Mouse (Mus musculus) stomach, postnatal 0 days (tissue): ENCODE results near the gene Ccdc159. TPM values are rescaled to one million over a fixed set of nuclear protein-coding genes. Genes with fewer than 3 reads are reported as not detected.

Experiments used
- ATAC-seq: fragments of 200-750 bp; cut with Nextera tagmentation; 2 replicates; pipeline ENCODE4 v1.8.0; 2017; ENCODE audit not compliant: low FRiP score, low TSS enrichment
- DNase-seq: peaks from one replicate; pipeline ENCODE4 v3.0.0-alpha.2; 2016; ENCODE audit warnings: low spot score
- H3K27ac ChIP-seq: fragments of 300-500 bp; sonication (generic); replicated peaks from 2 replicates; pipeline ENCODE4 v1.5.1; 2014; ENCODE audit warnings: mild to moderate bottlenecking, control low read depth
- H3K27me3 ChIP-seq: fragments of 300-500 bp; sonication (generic); 2 replicates; pipeline ENCODE4 v1.6.1; 2014; ENCODE audit warnings: low read length; ENCODE audit not compliant: control insufficient read depth, insufficient read depth
- H3K36me3 ChIP-seq: fragments of 300-500 bp; sonication (generic); 2 replicates; pipeline ENCODE4 v1.6.1; 2014; ENCODE audit warnings: low read length, mixed read lengths; ENCODE audit not compliant: control insufficient read depth, insufficient read depth
- H3K4me1 ChIP-seq: fragments of 300-500 bp; sonication (generic); replicated peaks from 2 replicates; pipeline ENCODE4 v1.6.1; 2014; ENCODE audit warnings: antibody characterized with exemption; ENCODE audit not compliant: control insufficient read depth, insufficient read depth
- H3K4me2 ChIP-seq: fragments of 300-500 bp; sonication (generic); replicated peaks from 2 replicates; pipeline ENCODE4 v1.6.1; 2014; ENCODE audit warnings: low read depth, mild to moderate bottlenecking, control low read depth, moderate library complexity
- H3K4me3 ChIP-seq: fragments of 300-500 bp; sonication (generic); 2 replicates; pipeline ENCODE4 v1.5.1; 2014; ENCODE audit warnings: low read depth, low read length, control low read depth
- H3K9ac ChIP-seq: fragments of 300-500 bp; sonication (generic); 2 replicates; pipeline ENCODE4 v1.6.1; 2014; ENCODE audit warnings: mild to moderate bottlenecking, low read length, control low read depth, mixed read lengths
- H3K9me3 ChIP-seq: fragments of 300-500 bp; sonication (generic); 2 replicates; pipeline ENCODE4 v1.6.1; 2016; ENCODE audit warnings: low read length; ENCODE audit not compliant: control insufficient read depth
- CTCF ChIP-seq: IDR thresholded peaks from 2 replicates; pipeline ENCODE4 v1.5.1; 2016; ENCODE audit warnings: antibody characterized with exemption, low read depth, mild to moderate bottlenecking, moderate library complexity
- EP300 ChIP-seq: optimal IDR thresholded peaks from 2 replicates; pipeline ENCODE3; 2016; ENCODE audit warnings: antibody characterized with exemption
- WGBS: fragments of 180-500 bp; shearing (Covaris S2); extraction: QIAGEN DNeasy Blood & Tissue Kit; methylation state at CpG from one replicate; pipeline ENCODE4 v1.1.7; 2014; 5-methylcytosine and 5-hydroxymethylcytosine counted together
- polyA plus RNA-seq: library from polyadenylated mRNA; unstranded; fragments of >200 nt; fragmentation: Nextera tagmentation; extraction: Ambion mirVana; gene quantifications from 2 replicates; pipeline ENCODE4 v1.2.1, GENCODE M21; 2015

The Ccdc159 gene
- polyA plus RNA-seq, 1 experiment from 2014 or later = 1.1 TPM

DNA sequence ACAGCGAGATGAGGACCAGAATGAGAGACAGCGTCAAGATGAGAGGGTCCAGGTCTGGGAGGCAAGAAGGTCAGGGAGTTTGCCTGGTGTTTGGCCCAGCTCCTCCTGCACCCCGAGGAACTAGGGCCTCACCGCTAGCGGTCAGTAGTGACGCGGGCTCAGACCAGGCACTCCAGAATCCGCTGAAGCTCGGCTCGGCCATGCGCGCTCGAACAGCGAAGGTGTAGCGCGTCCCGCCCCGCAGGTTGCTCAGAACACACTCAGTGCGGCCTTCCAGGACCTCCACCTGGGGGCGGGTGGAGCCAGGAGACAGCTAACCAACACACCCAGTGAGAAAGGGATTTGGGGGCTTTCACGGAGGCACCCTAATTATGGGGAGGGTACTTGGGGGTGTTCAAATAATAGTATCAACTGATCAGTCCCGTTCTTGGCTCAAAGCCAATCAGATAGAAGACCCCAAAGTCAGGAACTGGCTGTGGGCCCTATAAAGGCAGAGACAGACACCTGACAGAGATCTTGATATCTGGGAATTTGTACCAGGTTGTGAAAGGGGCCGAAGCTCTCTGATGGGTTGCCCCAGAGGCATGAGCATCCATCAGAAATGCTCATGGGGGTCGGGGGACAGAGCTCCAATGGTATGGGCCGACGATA lies 33.4 kb downstream of the Ccdc159 start:
- no peak for TF ChIP-seq EP300
- TF ChIP-seq CTCF = peak; percentile 54
- Histone ChIP-seq H3K36me3 (no peaks in the 10 kb centered on the region), H3K27me3 (no peaks in the 10 kb centered on the region), H3K4me3 (no peak overlapping the region), H3K4me2 (peak overlapping the region; percentile 11; the same call in 1 of the 2 replicates), H3K9ac (no peak overlapping the region), H3K9me3 (no peaks in the 10 kb centered on the region), H3K27ac (no peak overlapping the region), H3K4me1 (peaks cover 2% of the 10 kb centered on the region; the same call in 1 of the 2 replicates)
- DNase-seq (peak; percentile 72), ATAC-seq (no peak)
- 15% methylated on average over 26 of the region's 26 CpGs for WGBS

- Histone ChIP-seq H3K4me2 (peak overlapping the region; percentile 90), H3K4me3 (peak overlapping the region; percentile 44), H3K27me3 (no peaks in the 10 kb centered on the region), H3K36me3 (no peaks in the 10 kb centered on the region), H3K9ac (peak overlapping the region; percentile 50), H3K9me3 (no peaks in the 10 kb centered on the region), H3K27ac (no peak overlapping the region), H3K4me1 (peaks cover 2% of the 10 kb centered on the region; the same call in 1 of the 2 replicates)
- DNase-seq (no peak), ATAC-seq (no peak)
- TF ChIP-seq CTCF (0 out of 2 replicates have a peak, but pooled peaks have one; percentile 3), EP300 (no peak)
- WGBS = 4% methylated on average over 35 of the region's 35 CpGs
Observed at GRCm38 (mm10) chr9:21961366-21961980, 34.2 kb downstream of the Ccdc159 start.

- H3K4me2 ChIP-seq = peak overlapping the region; percentile 90
- peak; percentile 33; the same call in 1 of the 2 replicates for ATAC-seq
- peak overlapping the region; percentile 44 for H3K4me3 ChIP-seq
- H3K9ac ChIP-seq = peak overlapping the region; percentile 31
- H3K4me1 ChIP-seq = peaks cover 2% of the 10 kb centered on the region; the same call in 1 of the 2 replicates
- H3K27me3 ChIP-seq = no peaks in the 10 kb centered on the region
- WGBS = 0% methylated on average over 15 of the region's 15 CpGs
- no peak for DNase-seq
- H3K9me3 ChIP-seq = no peaks in the 10 kb centered on the region
- H3K36me3 ChIP-seq = no peaks in the 10 kb centered on the region
- H3K27ac ChIP-seq = no peak overlapping the region
- TF ChIP-seq CTCF (no peak), EP300 (no peak)
Observed at GRCm38 (mm10) chr9:21962010-21962409, 34.7 kb downstream of the Ccdc159 start.

DNA sequence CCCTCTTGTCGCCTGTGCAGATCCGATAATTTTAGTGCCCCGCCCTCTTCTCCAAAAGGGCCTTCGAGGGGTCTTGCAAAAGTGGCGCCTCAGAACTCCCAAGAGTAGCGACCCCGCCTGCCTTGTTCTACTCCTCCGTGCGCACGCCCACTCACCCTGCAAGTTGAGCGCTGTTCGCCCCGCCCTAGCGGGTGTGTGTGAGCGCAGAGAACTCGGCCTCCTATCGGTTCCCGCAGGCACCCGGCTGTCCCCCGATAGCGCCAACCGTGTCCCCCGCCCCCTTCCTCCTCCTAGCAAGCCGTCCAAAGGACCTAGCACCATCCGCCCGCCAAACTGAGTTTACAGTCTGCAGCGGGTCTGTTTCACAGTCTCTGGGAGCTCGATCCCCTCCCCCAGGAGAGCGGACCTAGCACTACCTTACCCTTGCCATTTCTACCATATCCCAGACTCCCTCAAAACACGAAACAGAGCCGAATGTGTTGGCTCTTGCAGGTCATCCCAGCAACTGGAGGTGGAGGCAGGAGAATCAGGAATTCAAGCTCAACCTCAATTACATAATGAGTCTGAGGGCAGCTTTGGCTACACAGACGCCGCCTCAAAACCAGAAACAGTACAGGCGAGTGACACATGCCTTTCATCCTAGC lies 35.3 kb downstream of the Ccdc159 start:
- peaks cover 2% of the 10 kb centered on the region; the same call in 1 of the 2 replicates for H3K4me1 ChIP-seq
- H3K36me3 ChIP-seq = no peaks in the 10 kb centered on the region
- no peak overlapping the region for H3K27ac ChIP-seq
- peak overlapping the region; percentile 44 for H3K4me3 ChIP-seq
- TF ChIP-seq EP300 (no peak), CTCF (peak; percentile 33; the same call in 1 of the 2 replicates)
- peak; percentile 78 for DNase-seq
- peak; percentile 65 for ATAC-seq
- 4% methylated on average over 34 of the region's 34 CpGs for WGBS
- no peaks in the 10 kb centered on the region for H3K27me3 ChIP-seq
- H3K9ac ChIP-seq = peak overlapping the region; percentile 31; the same call in 1 of the 2 replicates
- peak overlapping the region; percentile 90 for H3K4me2 ChIP-seq
- no peaks in the 10 kb centered on the region for H3K9me3 ChIP-seq

DNA sequence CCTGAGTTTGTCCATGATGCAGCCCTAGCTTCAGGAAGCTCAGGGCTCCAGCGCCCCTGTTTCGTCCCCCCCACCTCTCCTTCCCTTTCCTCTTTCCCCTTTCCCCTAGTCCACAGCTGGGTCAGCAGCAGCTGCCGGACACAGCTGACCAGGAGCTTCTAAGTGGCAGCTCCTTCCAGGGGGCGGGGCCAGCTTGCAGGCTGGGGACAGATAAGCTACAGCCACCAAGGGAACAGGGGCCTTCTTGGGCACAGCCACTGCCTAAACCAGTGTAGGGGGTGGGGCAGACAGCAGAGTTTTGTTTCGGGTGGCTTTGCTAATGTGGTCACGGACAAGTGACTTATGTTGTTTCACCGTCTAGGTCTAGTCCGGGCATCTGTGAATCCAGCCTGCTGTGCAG lies 36.1 kb downstream of the Ccdc159 start, which contains the start of gene Epor:
Gene Epor (minus strand): TSS at position 90 of the 400 bp plus-strand sequence.
- Histone ChIP-seq H3K4me3 (peak within 1 kb of the TSS; percentile 44), H3K9ac (peak within 1 kb of the TSS; percentile 31; the same call in 1 of the 2 replicates), H3K36me3 (no peaks in the 10 kb centered on the region), H3K4me2 (peak within 1 kb of the TSS; percentile 90), H3K4me1 (peaks cover 2% of the 10 kb centered on the region; the same call in 1 of the 2 replicates), H3K27me3 (no peaks in the 10 kb centered on the region), H3K27ac (no peak within 1 kb of the TSS), H3K9me3 (no peaks in the 10 kb centered on the region)
- no peak for ATAC-seq
- TF ChIP-seq EP300 (no peak), CTCF (no peak)
- DNase-seq = peak; percentile 56
- 23% methylated on average over 8 of the region's 8 CpGs for WGBS
